Mouse (Mus musculus) megakaryocyte, embryonic 14.5 days (primary cell): ENCODE results near the gene Fbxl18. TPM values are rescaled to one million over a fixed set of nuclear protein-coding genes. Genes with fewer than 3 reads are reported as not detected.

ENCODE experiments used
- H3K27me3 ChIP-seq: replicated peaks from 2 replicates; pipeline ENCODE3; 2012; ENCODE audit warnings: inconsistent platforms
- H3K36me3 ChIP-seq: replicated peaks from 2 replicates; pipeline ENCODE3; 2012; ENCODE audit warnings: low read length, inconsistent platforms, mixed read lengths
- H3K4me1 ChIP-seq: 2 replicates; pipeline ENCODE4 v1.6.1; 2012; ENCODE audit warnings: inconsistent platforms
- H3K4me3 ChIP-seq: replicated peaks from 2 replicates; pipeline ENCODE3; 2012; ENCODE audit warnings: moderate library complexity, mild to moderate bottlenecking, inconsistent platforms
- H3K9me3 ChIP-seq: 2 replicates; pipeline ENCODE4 v1.6.1; 2012; ENCODE audit warnings: inconsistent platforms
- FLI1 ChIP-seq: IDR thresholded peaks from 2 replicates; pipeline ENCODE4 v1.6.1; 2012; ENCODE audit warnings: low read length, inconsistent platforms, mixed read lengths
- GATA1 ChIP-seq: IDR thresholded peaks from 3 replicates; pipeline ENCODE4 v1.6.1; 2012; ENCODE audit warnings: mixed read lengths, low read length, inconsistent platforms, borderline replicate concordance
- polyA plus RNA-seq: library from polyadenylated mRNA; stranded (reverse); fragments of >175 nt; gene quantifications from 2 replicates; pipeline ENCODE4 v1.2.3, GENCODE M21; 2012; ENCODE audit warnings: low replicate concordance; ENCODE audit not compliant: insufficient read depth

Fbxl18 gene
- 4.7 and 4.9 TPM in 2 replicates for polyA plus RNA-seq

DNA sequence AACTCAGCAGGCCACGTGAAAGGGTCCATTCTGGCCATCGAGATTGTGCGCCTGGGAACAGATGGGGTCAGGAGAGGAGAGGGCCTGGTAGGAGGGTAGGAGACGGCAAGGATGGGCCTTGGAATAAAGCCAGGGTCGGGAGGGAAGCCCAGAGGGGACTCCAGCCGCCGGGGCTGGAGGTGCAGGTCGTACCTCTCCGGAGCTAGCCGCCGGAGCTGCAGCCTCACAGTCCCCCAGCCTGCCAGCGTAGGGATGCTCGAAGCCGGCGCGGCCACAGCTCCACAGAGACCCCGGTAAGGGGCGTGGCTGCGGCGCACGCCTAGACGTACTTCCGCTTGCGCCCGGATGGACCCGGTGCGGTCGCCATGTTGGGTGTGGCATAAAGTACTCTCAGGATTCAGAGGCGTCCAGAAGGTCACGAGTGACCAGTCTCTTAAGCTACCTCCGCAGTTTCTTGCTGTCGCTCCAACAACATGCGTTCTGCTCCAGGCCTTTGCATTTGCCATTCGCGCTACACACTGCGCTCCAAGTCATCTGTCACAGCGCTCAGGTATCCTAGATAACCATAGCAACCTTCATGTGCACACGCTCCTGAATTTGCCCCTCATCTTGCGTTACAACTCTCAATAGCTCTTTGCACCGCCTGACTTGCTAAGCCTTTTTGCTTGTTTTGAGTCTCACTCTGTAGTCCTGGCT, at the start of gene Fbxl18:
Gene Fbxl18 (minus strand): TSS at position 504 of the 696 bp plus-strand sequence.
- no peak for TF ChIP-seq GATA1
- TF ChIP-seq FLI1 = no peak
- peak within 1 kb of the TSS; percentile 99 for H3K4me3 ChIP-seq
- H3K27me3 ChIP-seq = no peaks in the 10 kb centered on the region
- peaks cover 25% of the 10 kb centered on the region for H3K36me3 ChIP-seq
- H3K9me3 ChIP-seq = no peaks in the 10 kb centered on the region
- peaks cover 69% of the 10 kb centered on the region for H3K4me1 ChIP-seq

DNA sequence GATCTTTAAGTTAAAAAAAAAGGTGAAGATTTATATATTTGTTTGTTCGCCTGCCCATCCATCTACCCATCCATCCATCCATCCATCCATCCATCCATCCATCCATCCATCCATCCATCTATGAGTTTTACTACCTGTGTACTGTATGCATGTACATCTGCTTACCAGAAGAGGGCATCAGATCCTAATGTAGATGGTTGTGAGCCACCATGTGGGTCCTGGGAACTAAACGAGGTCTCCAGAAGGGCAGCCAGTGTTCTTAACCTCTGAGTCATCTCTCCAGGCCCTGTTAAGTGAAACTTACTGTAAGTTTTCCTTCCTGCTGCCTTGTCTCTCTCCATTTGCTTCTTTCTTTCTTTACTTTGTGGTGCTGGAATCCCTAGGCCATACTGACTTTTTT, 45.2 kb upstream of the Fbxl18 start:
- Histone ChIP-seq H3K27me3 (peaks cover 6% of the 10 kb centered on the region), H3K4me1 (peaks cover 39% of the 10 kb centered on the region), H3K36me3 (no peaks in the 10 kb centered on the region), H3K9me3 (peaks cover 6% of the 10 kb centered on the region), H3K4me3 (no peak overlapping the region)
- TF ChIP-seq GATA1 = no peak
- no peak for TF ChIP-seq FLI1

DNA sequence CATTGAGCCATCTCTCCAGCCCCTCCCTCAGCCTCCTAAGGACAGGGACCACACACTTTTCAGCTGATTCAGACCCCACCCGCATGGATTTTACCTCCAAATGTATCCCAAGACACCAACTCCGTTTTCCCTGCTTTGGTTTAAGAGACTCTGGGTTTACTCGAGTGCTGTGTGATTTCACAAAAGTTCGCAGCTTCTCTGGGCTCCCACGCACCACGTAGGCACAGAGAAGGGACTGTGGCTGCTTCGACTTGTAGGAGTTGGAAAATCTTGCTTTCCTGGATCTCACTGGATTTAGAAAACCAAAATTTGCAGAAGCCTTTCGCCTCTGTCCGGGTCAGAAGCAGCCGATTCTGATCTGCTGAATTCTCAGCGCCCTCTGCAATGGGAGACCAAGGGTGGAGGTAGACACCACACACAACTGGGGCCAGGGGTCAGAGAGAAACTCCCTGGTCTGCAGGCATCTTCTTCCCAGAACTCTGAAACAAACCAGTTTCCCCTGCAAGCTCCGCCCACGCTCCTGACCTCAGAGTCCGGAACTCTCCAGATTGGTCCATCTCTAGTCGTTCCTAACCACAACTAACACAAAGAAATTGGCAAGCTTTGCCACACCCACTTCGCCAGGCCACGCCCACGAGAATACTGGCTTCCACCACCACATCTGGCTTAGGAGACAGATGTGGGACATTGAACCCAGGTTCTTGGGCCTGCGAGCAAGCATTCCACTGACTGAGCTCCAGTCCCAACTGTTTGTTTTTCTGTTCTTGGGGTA, 42.9 kb upstream of the Fbxl18 start:
- peaks cover 5% of the 10 kb centered on the region for H3K27me3 ChIP-seq
- TF ChIP-seq GATA1 = no peak
- no peak for TF ChIP-seq FLI1
- peaks cover 6% of the 10 kb centered on the region for H3K9me3 ChIP-seq
- peaks cover 42% of the 10 kb centered on the region for H3K4me1 ChIP-seq
- H3K4me3 ChIP-seq = peak overlapping the region; percentile 79
- H3K36me3 ChIP-seq = no peaks in the 10 kb centered on the region

DNA sequence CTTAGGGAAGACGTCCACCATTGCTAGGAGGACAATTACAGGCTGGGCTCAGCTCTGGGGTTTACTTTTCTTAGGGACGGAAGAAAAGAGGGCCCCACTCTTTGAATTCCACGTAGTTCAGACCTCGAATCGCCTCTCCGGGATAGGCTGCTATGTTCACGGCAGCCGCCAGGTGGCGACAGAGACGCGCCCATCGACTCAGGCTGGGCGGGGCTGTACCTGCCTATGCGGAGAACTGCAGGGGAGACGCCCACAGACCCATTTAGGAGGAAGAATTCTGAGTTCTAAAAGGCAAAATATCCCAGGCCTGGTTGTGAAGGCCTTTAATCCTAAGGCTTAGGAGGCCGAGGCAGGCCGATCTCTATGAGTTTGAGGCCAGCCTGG, 41.1 kb upstream of the Fbxl18 start:
- Histone ChIP-seq H3K9me3 (peaks cover 6% of the 10 kb centered on the region), H3K36me3 (no peaks in the 10 kb centered on the region), H3K4me1 (peaks cover 60% of the 10 kb centered on the region), H3K27me3 (no peaks in the 10 kb centered on the region), H3K4me3 (peak overlapping the region; percentile 87)
- TF ChIP-seq FLI1 (no peak), GATA1 (no peak)

DNA sequence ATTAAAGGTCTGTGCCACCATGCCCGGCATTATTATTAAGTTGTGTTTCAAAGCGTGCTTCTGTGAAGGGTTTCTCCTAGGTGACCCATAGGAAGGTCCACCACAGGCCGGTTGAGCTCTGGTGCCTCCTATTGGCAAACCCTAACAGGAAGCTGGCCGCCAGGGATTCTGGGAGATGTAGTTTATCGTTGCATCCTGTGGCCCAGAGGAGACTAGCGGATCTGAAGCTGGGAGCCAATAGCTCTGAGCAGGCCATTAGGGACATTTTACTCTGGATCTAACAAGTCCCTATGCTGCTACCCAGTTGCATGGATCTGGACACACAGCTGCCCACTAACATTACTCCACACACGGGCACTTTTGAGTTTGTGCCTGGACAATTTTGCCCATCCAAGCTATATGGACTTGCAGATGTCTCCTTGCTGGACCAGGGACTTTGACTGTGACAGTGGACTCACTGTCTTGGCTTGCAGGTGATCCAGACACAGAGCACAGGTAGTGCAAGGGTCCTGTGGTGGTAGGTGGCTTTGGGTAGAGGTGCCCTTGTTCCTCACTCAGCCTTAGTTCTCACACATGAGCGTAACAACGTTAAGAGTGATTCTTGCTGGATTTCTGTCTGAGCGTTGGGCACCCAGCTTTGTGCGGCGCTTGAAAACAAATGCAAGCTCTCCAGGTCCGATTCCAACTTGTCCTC, 40.6 kb upstream of the Fbxl18 start:
- TF ChIP-seq FLI1 = no peak
- no peak for TF ChIP-seq GATA1
- Histone ChIP-seq H3K36me3 (no peaks in the 10 kb centered on the region), H3K4me3 (peak overlapping the region; percentile 87), H3K4me1 (peaks cover 66% of the 10 kb centered on the region), H3K27me3 (no peaks in the 10 kb centered on the region), H3K9me3 (peaks cover 5% of the 10 kb centered on the region)

DNA sequence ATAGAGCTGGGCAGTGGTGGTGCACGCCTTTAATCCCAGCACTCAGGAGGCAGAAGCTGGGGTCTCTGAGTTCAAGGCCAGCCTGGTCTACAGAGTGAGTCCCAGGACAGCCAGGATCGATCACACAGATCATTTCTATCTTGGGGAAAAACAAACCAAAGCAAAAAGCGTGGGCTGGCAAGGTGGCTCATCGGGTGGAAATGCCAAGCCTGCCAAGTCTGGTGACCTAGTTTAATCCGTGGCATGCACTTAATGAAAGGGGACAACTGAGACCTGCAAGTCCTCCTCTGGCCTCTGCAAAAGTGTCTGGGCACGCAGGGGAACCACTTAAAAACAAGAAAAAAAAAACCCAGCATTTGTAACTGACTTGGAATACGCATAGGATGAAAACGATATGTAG, 37.5 kb upstream of the Fbxl18 start:
- H3K9me3 ChIP-seq = no peaks in the 10 kb centered on the region
- TF ChIP-seq FLI1 = no peak
- TF ChIP-seq GATA1 = no peak
- peaks cover 84% of the 10 kb centered on the region for H3K4me1 ChIP-seq
- no peaks in the 10 kb centered on the region for H3K36me3 ChIP-seq
- peak overlapping the region; percentile 90 for H3K4me3 ChIP-seq
- no peaks in the 10 kb centered on the region for H3K27me3 ChIP-seq

DNA sequence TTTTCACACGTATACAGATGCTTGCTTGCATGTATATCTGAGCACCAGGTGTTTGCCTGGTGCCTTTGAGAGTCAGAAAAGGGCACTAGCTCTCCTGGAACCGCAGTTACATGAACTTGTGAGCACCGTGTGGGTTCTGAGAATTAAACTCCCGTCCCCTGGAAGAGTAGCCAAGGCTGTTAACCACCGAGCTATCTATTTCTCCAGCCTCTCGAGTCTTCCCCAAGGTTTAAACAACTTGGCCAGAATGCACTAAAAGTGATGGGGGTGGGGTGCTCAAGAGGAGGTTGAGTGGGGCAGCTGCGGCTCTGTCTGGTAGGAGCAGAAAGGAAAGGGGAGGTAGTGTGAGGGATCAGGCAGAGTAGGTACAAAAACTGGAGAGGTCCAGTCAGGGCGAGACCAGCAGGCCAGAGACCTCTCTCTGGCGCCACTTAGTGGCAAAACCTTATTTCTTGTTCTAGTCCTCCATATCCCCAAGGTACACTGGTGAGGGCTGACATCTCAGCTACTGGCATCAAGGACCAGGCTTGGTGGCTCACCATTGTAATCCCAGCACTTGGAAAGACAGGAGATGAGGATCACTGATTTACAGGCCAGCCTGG, 37.0 kb upstream of the Fbxl18 start:
- no peak for TF ChIP-seq FLI1
- no peak for TF ChIP-seq GATA1
- Histone ChIP-seq H3K4me1 (peaks cover 84% of the 10 kb centered on the region), H3K9me3 (no peaks in the 10 kb centered on the region), H3K27me3 (no peaks in the 10 kb centered on the region), H3K4me3 (peak overlapping the region; percentile 90), H3K36me3 (no peaks in the 10 kb centered on the region)

DNA sequence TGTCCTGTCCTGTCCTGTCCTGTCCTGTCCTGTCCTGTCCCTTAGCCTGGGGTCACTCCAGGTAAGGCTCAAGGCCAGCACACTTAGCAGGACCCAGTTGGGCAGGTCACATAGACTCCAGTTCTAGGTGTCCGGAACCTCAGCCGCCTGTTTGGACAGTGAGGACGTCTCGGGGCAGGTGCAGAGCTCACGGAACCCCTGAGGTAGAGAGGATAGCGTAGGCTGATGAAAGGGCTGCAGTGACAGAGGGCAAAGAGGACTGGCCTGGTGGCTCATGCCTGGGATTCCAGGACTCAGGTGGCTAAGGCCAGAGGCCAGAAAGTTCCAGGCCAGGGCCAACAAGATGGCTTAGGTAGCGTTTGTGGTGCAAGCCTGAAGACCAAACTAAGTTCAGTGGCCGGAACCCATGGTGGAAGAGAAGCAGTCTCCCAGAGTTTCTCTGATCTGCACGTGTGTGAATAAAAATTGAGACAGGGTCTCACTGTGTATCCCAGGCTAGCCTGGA, 36.1 kb upstream of the Fbxl18 start:
- TF ChIP-seq FLI1 (no peak), GATA1 (no peak)
- no peaks in the 10 kb centered on the region for H3K27me3 ChIP-seq
- no peaks in the 10 kb centered on the region for H3K36me3 ChIP-seq
- peak overlapping the region; percentile 90 for H3K4me3 ChIP-seq
- peaks cover 84% of the 10 kb centered on the region for H3K4me1 ChIP-seq
- no peaks in the 10 kb centered on the region for H3K9me3 ChIP-seq

DNA sequence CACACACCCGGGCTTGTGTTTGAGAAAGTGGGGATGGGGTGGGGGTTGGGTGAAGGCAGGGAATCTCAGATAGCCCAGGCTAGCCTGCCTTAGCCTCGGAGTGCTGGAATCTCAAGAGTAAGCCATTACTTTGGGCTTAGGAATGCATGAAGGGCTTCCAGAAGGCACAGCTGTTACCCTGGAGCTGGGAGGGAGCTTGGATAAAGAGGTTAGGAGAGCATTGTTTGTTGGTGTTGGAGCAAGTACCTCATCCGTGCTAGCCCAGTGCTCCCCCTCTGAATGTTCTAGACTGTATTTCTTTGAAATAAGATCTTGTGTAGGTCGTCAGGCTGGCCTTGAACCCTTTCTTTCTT, 34.2 kb upstream of the Fbxl18 start:
- H3K4me3 ChIP-seq = peak overlapping the region; percentile 94
- H3K36me3 ChIP-seq = no peaks in the 10 kb centered on the region
- no peaks in the 10 kb centered on the region for H3K27me3 ChIP-seq
- H3K4me1 ChIP-seq = peaks cover 88% of the 10 kb centered on the region
- H3K9me3 ChIP-seq = no peaks in the 10 kb centered on the region
- TF ChIP-seq GATA1 = no peak
- TF ChIP-seq FLI1 = no peak

DNA sequence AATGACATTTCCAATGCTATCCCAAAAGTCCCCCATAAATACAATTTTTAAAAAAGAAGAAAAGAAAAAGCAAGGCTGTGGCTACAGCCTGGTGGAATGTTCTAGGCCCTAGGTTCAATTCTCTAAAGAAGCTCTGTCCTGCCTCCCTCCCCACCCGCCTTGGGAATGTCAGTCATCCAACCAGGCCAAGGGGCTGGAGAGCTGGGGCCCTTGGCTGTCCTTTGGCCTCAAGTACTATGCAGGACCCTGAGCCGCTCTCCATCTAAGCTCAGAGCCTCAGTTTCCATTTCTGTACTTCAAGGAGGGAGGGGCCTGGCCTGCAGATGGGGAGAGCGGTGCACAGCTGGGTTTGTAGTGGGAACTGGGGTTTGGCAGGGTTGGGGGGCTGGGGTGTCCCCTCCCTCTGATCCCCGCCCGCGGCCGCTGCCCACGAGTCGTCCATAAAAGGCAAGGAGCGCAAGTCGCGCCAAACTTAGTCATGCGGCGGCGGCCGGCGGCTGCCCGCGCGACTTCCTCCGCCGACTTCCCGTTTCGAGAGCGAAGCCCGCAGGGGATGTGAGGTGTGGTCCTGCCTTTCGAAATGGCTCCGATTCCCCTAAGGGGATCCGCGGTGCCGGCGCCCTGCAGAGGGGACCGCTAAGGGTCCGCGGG, 33.7 kb upstream of the Fbxl18 start:
- H3K4me1 ChIP-seq = peaks cover 92% of the 10 kb centered on the region
- no peaks in the 10 kb centered on the region for H3K9me3 ChIP-seq
- peak overlapping the region; percentile 94 for H3K4me3 ChIP-seq
- TF ChIP-seq FLI1 = no peak
- no peak for TF ChIP-seq GATA1
- H3K27me3 ChIP-seq = no peaks in the 10 kb centered on the region
- H3K36me3 ChIP-seq = no peaks in the 10 kb centered on the region
